8 mouse cellular contexts compared by ENCODE assay signal in genomic region chr1:169917998-169918397, GRCm38 (mm10). TPM values are rescaled to one million over a fixed set of nuclear protein-coding genes. Genes with fewer than 3 reads are reported as not detected.
A peak's percentile ranks its signal among the peaks of the same experiment; 100 is the strongest.
DNase-seq lines count a peak whose midpoint lies in the region; ATAC-seq and TF ChIP-seq lines count a peak whose summit lies in the region.

No protein-coding gene starts in this region.

- H3K9ac ChIP-seq in stomach, postnatal 0 days (ENCODE audit: low read length): no peak overlapping the region

- intact Hi-C loops in left cerebral cortex, postnatal 4 days (cut with DNase I): loop anchor here (2.0 to 5.0 kb wide), 2 partner anchors 249 to 386 kb away; partner anchors contain the start of gene Nuf2

- no peak overlapping the region for H3K4me3 ChIP-seq in thymus, adult 2 months (ENCODE audit: control insufficient read depth, insufficient read depth, low read length)
- no peak overlapping the region for H3K4me3 ChIP-seq in midbrain, embryonic 10.5 days
- no peak overlapping the region for H3K4me3 ChIP-seq in stomach, postnatal 0 days (ENCODE audit: low read depth, low read length)

- TF ChIP-seq POLR2A in thymus, adult 2 months (IDR thresholded peaks at IDR 0.05; ENCODE audit: control insufficient read depth, extremely low read depth, insufficient read depth, low read length, poor library complexity): no peak

- no peak overlapping the region for H3K27ac ChIP-seq in thymus, adult 2 months (ENCODE audit: control insufficient read depth, insufficient read depth, low read length)
- 0 out of 2 replicates have a peak overlapping the region, but pooled peaks have one; percentile 19 for H3K27ac ChIP-seq in midbrain, embryonic 10.5 days (replicated peaks)
- no peak overlapping the region for H3K27ac ChIP-seq in stomach, postnatal 0 days (replicated peaks)

- WGBS in thymus, adult 2 months: 50% methylated on average over 4 of the region's 4 CpGs
- WGBS in midbrain, embryonic 10.5 days: 24% methylated on average over 4 of the region's 4 CpGs
- 35% methylated on average over 4 of the region's 4 CpGs for WGBS in stomach, postnatal 0 days

- peak; percentile 78 for ATAC-seq in stomach, postnatal 0 days (ENCODE audit: low FRiP score, low TSS enrichment)

- H3K27me3 ChIP-seq in thymus, adult 2 months (ENCODE audit: control insufficient read depth, insufficient read depth, low read length): no peaks in the 10 kb centered on the region
- peaks cover 5% of the 10 kb centered on the region for H3K27me3 ChIP-seq in midbrain, embryonic 10.5 days (ENCODE audit: low read depth, poor library complexity, severe bottlenecking)
- H3K27me3 ChIP-seq in stomach, postnatal 0 days (ENCODE audit: control insufficient read depth, insufficient read depth, low read length): no peaks in the 10 kb centered on the region

- no peak for TF ChIP-seq EP300 in stomach, postnatal 0 days (optimal IDR thresholded peaks at IDR 0.05)

- DNase-seq in thymus, adult 2 months: peak; percentile 9
- no peak for DNase-seq in thymus, postnatal 14 days
- peak; percentile 11 for DNase-seq in c-Kit-positive CD71-positive TER-119-negative erythroid progenitor cells, embryonic 14.5 days (ENCODE audit: low read depth)
- DNase-seq in gastrocnemius, adult 8-10 months (ENCODE audit: low spot score in 2 of 2): peak; percentile 32 to 35
- DNase-seq in kidney, adult 11 months: peak; percentile 19
- peak; percentile 41 for DNase-seq in left cerebral cortex, postnatal 4 days
- DNase-seq in midbrain, embryonic 10.5 days (ENCODE audit: low spot score): peak; percentile 62
- DNase-seq in stomach, postnatal 0 days (ENCODE audit: low spot score): peak; percentile 72

- no peaks in the 10 kb centered on the region for H3K36me3 ChIP-seq in thymus, adult 2 months (ENCODE audit: control insufficient read depth, insufficient read depth, low read length)
- no peaks in the 10 kb centered on the region for H3K36me3 ChIP-seq in midbrain, embryonic 10.5 days
- H3K36me3 ChIP-seq in stomach, postnatal 0 days (ENCODE audit: control insufficient read depth, insufficient read depth, low read length): no peaks in the 10 kb centered on the region

- no peaks in the 10 kb centered on the region for H3K4me1 ChIP-seq in thymus, adult 2 months (replicated peaks; ENCODE audit: control insufficient read depth, insufficient read depth, low read length)
- H3K4me1 ChIP-seq in midbrain, embryonic 10.5 days: no peaks in the 10 kb centered on the region
- no peaks in the 10 kb centered on the region for H3K4me1 ChIP-seq in stomach, postnatal 0 days (replicated peaks; ENCODE audit: control insufficient read depth, insufficient read depth)

- TF ChIP-seq CTCF in thymus, adult 2 months (IDR thresholded peaks at IDR 0.05; ENCODE audit: borderline replicate concordance, control insufficient read depth, extremely low read depth, insufficient read depth, low read length, poor library complexity): no peak
- TF ChIP-seq CTCF in stomach, postnatal 0 days (IDR thresholded peaks at IDR 0.05; ENCODE audit: low read depth): peak; percentile 91

- H3K4me2 ChIP-seq in stomach, postnatal 0 days (replicated peaks; ENCODE audit: low read depth): no peak overlapping the region

- H3K9me3 ChIP-seq in midbrain, embryonic 10.5 days (replicated peaks): no peaks in the 10 kb centered on the region
- H3K9me3 ChIP-seq in stomach, postnatal 0 days (ENCODE audit: control insufficient read depth, low read length): no peaks in the 10 kb centered on the region

RNA-seq across cellular contexts. Expression of gene Ccdc190, which starts 10.4 kb away (rescaled TPM):
- polyA plus RNA-seq in thymus, adult 2 months (2012; rRNA removed): 0.23 and 0.43 TPM in 2 replicates
- total RNA-seq in gastrocnemius, adult 8-10 months (2022): under 1 TPM in 1 of 4 experiments, not detected in 3; 0.16 TPM
- total RNA-seq in left cerebral cortex, postnatal 4 days (2021): 1 to 10 TPM; 5.8 to 6.3 TPM
- polyA plus RNA-seq in midbrain, embryonic 10.5 days (2016; fragmentation: Nextera tagmentation; extraction: Ambion mirVana): 0.30 and 0.41 TPM in 2 replicates
- 0.08 and 0.11 TPM in 2 replicates for polyA plus RNA-seq in stomach, postnatal 0 days (2015; fragmentation: Nextera tagmentation; extraction: Ambion mirVana)

RNA-seq across cellular contexts. Expression of gene Hsd17b7, which starts 51.0 kb away (rescaled TPM):
- polyA plus RNA-seq in thymus, adult 2 months (2012; rRNA removed): 3.9 and 4.8 TPM in 2 replicates
- total RNA-seq in gastrocnemius, adult 8-10 months (2022): 10 to 100 TPM in 2 of 4 experiments, 1 to 10 TPM in 2; 8.9 to 15.5 (median 11.1) TPM
- total RNA-seq in left cerebral cortex, postnatal 4 days (2021): 10 to 100 TPM; 25.3 to 26.9 TPM
- 26.0 and 29.6 TPM in 2 replicates for polyA plus RNA-seq in midbrain, embryonic 10.5 days (2016; fragmentation: Nextera tagmentation; extraction: Ambion mirVana)
- polyA plus RNA-seq in stomach, postnatal 0 days (2015; fragmentation: Nextera tagmentation; extraction: Ambion mirVana): 28.9 and 38.8 TPM in 2 replicates
